Mouse (Mus musculus) heart, embryonic 14.5 days (tissue): ENCODE data around the gene Tm4sf5. TPM values are rescaled to one million over a fixed set of nuclear protein-coding genes. Genes with fewer than 3 reads are reported as not detected.
A peak's percentile ranks its signal among the peaks of the same experiment; 100 is the strongest.

Source experiments
- ATAC-seq: fragments of 200-750 bp; cut with Nextera tagmentation; 2 replicates; pipeline ENCODE4 v1.8.0; 2017; ENCODE audit warnings: low read depth, moderate TSS enrichment; ENCODE audit not compliant: insufficient number of reproducible peaks, insufficient read depth, low FRiP score
- H3K27ac ChIP-seq, 2 experiments: fragments of 200-500 bp in 1 of 2; fragments of 300-500 bp in 1 of 2; sonication (generic) in 1 of 2; replicated peaks in 1 of 2; 2 replicates each; pipeline ENCODE4 v1.5.1; 2012 to 2014; ENCODE audit warnings: low read depth in 2 of 2, low read length in 2 of 2, control low read depth in 1 of 2, mild to moderate bottlenecking in 1 of 2, mixed read lengths in 1 of 2; ENCODE audit not compliant: control insufficient read depth in 1 of 2, insufficient read depth in 1 of 2
- H3K27me3 ChIP-seq: fragments of 300-500 bp; sonication (generic); 2 replicates; pipeline ENCODE4 v1.6.1; 2014; ENCODE audit warnings: mild to moderate bottlenecking, low read length, control low read depth; ENCODE audit not compliant: control insufficient read depth, insufficient read depth
- H3K36me3 ChIP-seq: fragments of 300-500 bp; sonication (generic); 2 replicates; pipeline ENCODE4 v1.6.1; 2014; ENCODE audit warnings: mild to moderate bottlenecking, control low read depth, low read length, mixed read lengths; ENCODE audit not compliant: control insufficient read depth, insufficient read depth
- H3K4me1 ChIP-seq, 2 experiments: fragments of 200-500 bp in 1 of 2; fragments of 300-500 bp in 1 of 2; sonication (generic) in 1 of 2; 2 replicates each; pipeline ENCODE4 v1.6.1; 2012 to 2014; ENCODE audit warnings: low read length in 2 of 2, control low read depth in 1 of 2, mixed read lengths in 1 of 2; ENCODE audit not compliant: control insufficient read depth in 2 of 2, insufficient read depth in 2 of 2
- H3K4me2 ChIP-seq: fragments of 300-500 bp; sonication (generic); 2 replicates; pipeline ENCODE4 v1.6.1; 2014; ENCODE audit warnings: mild to moderate bottlenecking, low read length
- H3K4me3 ChIP-seq, 2 experiments: fragments of 200-500 bp in 1 of 2; fragments of 300-500 bp in 1 of 2; sonication (generic) in 1 of 2; 2 replicates each; pipeline ENCODE4 v1.5.1; 2012 to 2014; ENCODE audit warnings: low read length in 2 of 2, mild to moderate bottlenecking in 2 of 2, control low read depth in 1 of 2, low read depth in 1 of 2, moderate library complexity in 1 of 2; ENCODE audit not compliant: control insufficient read depth in 1 of 2, insufficient read depth in 1 of 2
- H3K9ac ChIP-seq: fragments of 300-500 bp; sonication (generic); 2 replicates; pipeline ENCODE4 v1.6.1; 2014; ENCODE audit warnings: mild to moderate bottlenecking, low read length
- H3K9me3 ChIP-seq: fragments of 300-500 bp; sonication (generic); 2 replicates; pipeline ENCODE4 v1.6.1; 2016; ENCODE audit warnings: low read length, control low read depth; ENCODE audit not compliant: control insufficient read depth
- WGBS: fragments of 180-500 bp; shearing (Covaris S2); extraction: QIAGEN DNeasy Blood & Tissue Kit; methylation state at CpG from one replicate; pipeline ENCODE4 v1.1.7; 2014; 5-methylcytosine and 5-hydroxymethylcytosine counted together
- polyA plus RNA-seq: library from polyadenylated mRNA; unstranded; fragments of >200 nt; fragmentation: Nextera tagmentation; extraction: Ambion mirVana; gene quantifications from 2 replicates; pipeline ENCODE4 v1.2.1, GENCODE M21; 2014

The Tm4sf5 gene
- polyA plus RNA-seq, 1 experiment from 2014 or later, result 10.5 TPM

DNA sequence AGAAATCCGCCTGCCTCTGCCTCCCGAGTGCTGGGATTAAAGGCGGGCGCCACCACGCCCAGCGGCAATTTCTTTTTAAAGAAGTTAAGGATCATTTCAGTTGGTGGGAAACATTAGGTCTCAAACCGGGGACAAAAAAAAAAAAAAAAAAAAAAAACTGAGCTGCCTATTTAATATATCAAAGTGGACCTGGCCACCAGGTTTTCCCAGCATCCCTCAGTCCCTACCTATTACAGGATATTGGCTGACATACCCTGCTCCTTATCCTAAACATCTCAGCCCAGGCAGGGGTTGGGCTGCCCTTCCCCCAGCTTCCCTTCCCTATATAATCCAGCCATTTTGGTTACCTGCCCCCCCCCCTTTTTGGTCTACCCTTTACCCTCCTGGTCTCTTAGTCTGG, 6.8 kb downstream of the Tm4sf5 start:
- Histone ChIP-seq H3K4me3 (no peak overlapping the region), H3K36me3 (no peaks in the 10 kb centered on the region), H3K9me3 (no peaks in the 10 kb centered on the region), H3K27me3 (peaks cover 10% of the 10 kb centered on the region; the same call in 1 of the 2 replicates), H3K27ac (no peak overlapping the region), H3K9ac (no peak overlapping the region), H3K4me2 (no peak overlapping the region), H3K4me1 (0 out of 4 replicates have a peak, but pooled peaks cover 3 to 4% of the 10 kb centered on the region in 2 experiments)
- 86% methylated on average over 7 of the region's 7 CpGs for WGBS
- no peak for ATAC-seq

- H3K27me3 ChIP-seq, result peaks cover 10% of the 10 kb centered on the region; the same call in 1 of the 2 replicates
- no peak overlapping the region for H3K27ac ChIP-seq
- no peak for ATAC-seq
- H3K4me1 ChIP-seq, result 0 out of 4 replicates have a peak, but pooled peaks cover 3 to 4% of the 10 kb centered on the region in 2 experiments
- WGBS, result 70% methylated on average over 7 of the region's 7 CpGs
- no peak overlapping the region for H3K4me2 ChIP-seq
- no peak overlapping the region for H3K4me3 ChIP-seq
- no peaks in the 10 kb centered on the region for H3K36me3 ChIP-seq
- no peaks in the 10 kb centered on the region for H3K9me3 ChIP-seq
- no peak overlapping the region for H3K9ac ChIP-seq
These were observed 7.8 kb downstream of the Tm4sf5 start for GRCm38 (mm10) chr11:70512709-70513342.

- WGBS, result 56% methylated on average over 11 of the region's 11 CpGs
- no peak for ATAC-seq
- H3K4me1 ChIP-seq, result 0 out of 4 replicates have a peak, but pooled peaks cover 3 to 4% of the 10 kb centered on the region in 2 experiments
These were observed 8.5 kb downstream of the Tm4sf5 start for GRCm38 (mm10) chr11:70513520-70513919.

GRCm38 (mm10) chr11:70514288-70514687, 9.2 kb downstream of the Tm4sf5 start, which contains the start of gene Vmo1:
Vmo1 (minus strand) TSS chr11:70514616.
- WGBS, result 84% methylated on average over 7 of the region's 7 CpGs

More at GRCm38 (mm10) chr11:70513520-70513919, 8.5 kb downstream of the Tm4sf5 start:
- Histone ChIP-seq H3K9ac (no peak overlapping the region), H3K4me3 (no peak overlapping the region), H3K27me3 (peaks cover 10% of the 10 kb centered on the region; the same call in 1 of the 2 replicates), H3K9me3 (no peaks in the 10 kb centered on the region), H3K36me3 (no peaks in the 10 kb centered on the region), H3K27ac (no peak overlapping the region), H3K4me2 (no peak overlapping the region)

GRCm38 (mm10) chr11:70516352-70516751, 11.3 kb downstream of the Tm4sf5 start:
- Histone ChIP-seq H3K4me1 (peaks cover 5 to 11% of the 10 kb centered on the region in 2 experiments; a peak in 3 of 4 replicates), H3K9me3 (no peaks in the 10 kb centered on the region), H3K4me3 (no peak overlapping the region), H3K9ac (no peak overlapping the region), H3K27me3 (no peaks in the 10 kb centered on the region), H3K4me2 (no peak overlapping the region), H3K36me3 (no peaks in the 10 kb centered on the region), H3K27ac (no peak overlapping the region)
- ATAC-seq, result no peak
- 21% methylated on average over 2 of the region's 2 CpGs for WGBS

More at GRCm38 (mm10) chr11:70514288-70514687, 9.2 kb downstream of the Tm4sf5 start, which contains the start of gene Vmo1:
- no peak within 1 kb of the TSS for H3K9ac ChIP-seq
- H3K4me3 ChIP-seq, result no peak within 1 kb of the TSS
- no peaks in the 10 kb centered on the region for H3K36me3 ChIP-seq
- no peaks in the 10 kb centered on the region for H3K9me3 ChIP-seq
- H3K27ac ChIP-seq, result no peak within 1 kb of the TSS
- ATAC-seq, result no peak
- peaks cover 10% of the 10 kb centered on the region; the same call in 1 of the 2 replicates for H3K27me3 ChIP-seq
- H3K4me1 ChIP-seq, result 0 out of 4 replicates have a peak, but pooled peaks cover 3 to 4% of the 10 kb centered on the region in 2 experiments
- H3K4me2 ChIP-seq, result no peak within 1 kb of the TSS

- 64% methylated on average over 1 of the region's 1 CpGs for WGBS
- H3K9me3 ChIP-seq, result no peaks in the 10 kb centered on the region
- H3K4me1 ChIP-seq, result peaks cover 5 to 11% of the 10 kb centered on the region in 2 experiments; a peak in 3 of 4 replicates
- no peaks in the 10 kb centered on the region for H3K27me3 ChIP-seq
- H3K27ac ChIP-seq, result no peak overlapping the region
- no peak overlapping the region for H3K4me3 ChIP-seq
- no peaks in the 10 kb centered on the region for H3K36me3 ChIP-seq
- no peak for ATAC-seq
- H3K4me2 ChIP-seq, result no peak overlapping the region
- no peak overlapping the region for H3K9ac ChIP-seq
These were observed 13.4 kb downstream of the Tm4sf5 start for GRCm38 (mm10) chr11:70518436-70518835.

GRCm38 (mm10) chr11:70518923-70519322, 13.9 kb downstream of the Tm4sf5 start, which contains the start of gene Gltpd2:
Gltpd2 (plus strand) TSS chr11:70519196.
- peak within 1 kb of the TSS; percentile 37 to 38 for H3K4me3 ChIP-seq
- no peaks in the 10 kb centered on the region for H3K36me3 ChIP-seq
- H3K27me3 ChIP-seq, result no peaks in the 10 kb centered on the region
- 83% methylated on average over 10 of the region's 10 CpGs for WGBS
- H3K9me3 ChIP-seq, result no peaks in the 10 kb centered on the region
- H3K4me2 ChIP-seq, result peak within 1 kb of the TSS; percentile 78
- H3K27ac ChIP-seq, result peak within 1 kb of the TSS in 1 of 2 experiments; percentile 80; a peak in 2 of 4 replicates
- H3K9ac ChIP-seq, result peak within 1 kb of the TSS; percentile 77
- ATAC-seq, result no peak
- H3K4me1 ChIP-seq, result peaks cover 5 to 11% of the 10 kb centered on the region in 2 experiments; a peak in 3 of 4 replicates
